Mouse (Mus musculus) limb, embryonic 11.5 days (tissue): ENCODE data around the gene Slc25a19. TPM values are rescaled to one million over a fixed set of nuclear protein-coding genes. Genes with fewer than 3 reads are reported as not detected.

Experiments used
- ATAC-seq: fragments of 200-750 bp; cut with Nextera tagmentation; 2 replicates; pipeline ENCODE4 v1.8.0; 2017; ENCODE audit warnings: low read depth; ENCODE audit not compliant: insufficient number of reproducible peaks, low FRiP score, low TSS enrichment
- DNase-seq: peaks from one replicate; pipeline ENCODE4 v3.0.0-alpha.2; 2015; ENCODE audit warnings: low spot score
- H3K27ac ChIP-seq: fragments of 300-500 bp; sonication (generic); replicated peaks from 2 replicates; pipeline ENCODE4 v1.5.1; 2014; ENCODE audit warnings: low read depth, mild to moderate bottlenecking, low read length
- H3K27me3 ChIP-seq: fragments of 300-500 bp; sonication (generic); 2 replicates; pipeline ENCODE4 v1.6.1; 2014; ENCODE audit warnings: mild to moderate bottlenecking, low read length, mixed read lengths; ENCODE audit not compliant: control insufficient read depth, insufficient read depth
- H3K36me3 ChIP-seq: fragments of 300-500 bp; sonication (generic); 2 replicates; pipeline ENCODE4 v1.6.1; 2014; ENCODE audit warnings: mild to moderate bottlenecking, low read length, moderate library complexity, mixed read lengths; ENCODE audit not compliant: control insufficient read depth, insufficient read depth
- H3K4me1 ChIP-seq: fragments of 300-500 bp; sonication (generic); 2 replicates; pipeline ENCODE4 v1.6.1; 2014; ENCODE audit warnings: low read length, mixed read lengths; ENCODE audit not compliant: control insufficient read depth, insufficient read depth
- H3K4me2 ChIP-seq: fragments of 300-500 bp; sonication (generic); 2 replicates; pipeline ENCODE4 v1.6.1; 2014; ENCODE audit warnings: low read depth, mild to moderate bottlenecking, moderate library complexity; ENCODE audit not compliant: severe bottlenecking
- H3K4me3 ChIP-seq: fragments of 300-500 bp; sonication (generic); 2 replicates; pipeline ENCODE4 v1.5.1; 2014; ENCODE audit warnings: low read depth, low read length
- H3K9ac ChIP-seq: fragments of 300-500 bp; sonication (generic); 2 replicates; pipeline ENCODE4 v1.6.1; 2014; ENCODE audit warnings: mild to moderate bottlenecking, low read length
- H3K9me3 ChIP-seq: fragments of 300-500 bp; sonication (generic); 2 replicates; pipeline ENCODE4 v1.6.1; 2016; ENCODE audit warnings: low read length; ENCODE audit not compliant: control insufficient read depth
- WGBS: fragments of 180-500 bp; shearing (Covaris S2); extraction: QIAGEN DNeasy Blood & Tissue Kit; methylation state at CpG from one replicate; pipeline ENCODE4 v1.1.7; 2014; 5-methylcytosine and 5-hydroxymethylcytosine counted together
- polyA plus RNA-seq: library from polyadenylated mRNA; unstranded; fragments of >200 nt; fragmentation: Nextera tagmentation; extraction: Ambion mirVana; gene quantifications from 2 replicates; pipeline ENCODE4 v1.2.1, GENCODE M21; 2014

Gene Slc25a19
- polyA plus RNA-seq, 1 experiment from 2014 or later = 30.3 TPM

GRCm38 (mm10) chr11:115604304-115604696, 23.8 kb downstream of the Slc25a19 start:
- peaks cover 15% of the 10 kb centered on the region; the same call in 1 of the 2 replicates for H3K4me1 ChIP-seq
- under 1% methylated on average over 26 of the region's 26 CpGs for WGBS
- H3K36me3 ChIP-seq = peaks cover 25% of the 10 kb centered on the region

GRCm38 (mm10) chr11:115603476-115604303, 24.4 kb downstream of the Slc25a19 start, which contains the start of the genes Mrps7 and Gga3:
Gene Mrps7, plus strand, starts transcription at chr11:115603925.
Gene Gga3, minus strand, starts transcription at chr11:115604051.
- H3K27me3 ChIP-seq = no peaks in the 10 kb centered on the region
- WGBS = under 1% methylated on average over 80 of the region's 93 CpGs
- peaks cover 15% of the 10 kb centered on the region; the same call in 1 of the 2 replicates for H3K4me1 ChIP-seq
- DNase-seq (peak; percentile 88), ATAC-seq (peak; percentile 92)
- H3K27ac ChIP-seq = peak within 1 kb of the TSS; percentile 63
- H3K4me2 ChIP-seq = peak within 1 kb of the TSS; percentile 92
- H3K36me3 ChIP-seq = peaks cover 20% of the 10 kb centered on the region
- H3K9ac ChIP-seq = peak within 1 kb of the TSS; percentile 96
- H3K9me3 ChIP-seq = no peaks in the 10 kb centered on the region
- H3K4me3 ChIP-seq = peak within 1 kb of the TSS; percentile 100

More at GRCm38 (mm10) chr11:115604304-115604696, 23.8 kb downstream of the Slc25a19 start:
- Histone ChIP-seq H3K4me3 (peak overlapping the region; percentile 100), H3K9ac (peak overlapping the region; percentile 96), H3K27ac (peak overlapping the region; percentile 63; the same call in 1 of the 2 replicates), H3K4me2 (peak overlapping the region; percentile 92), H3K9me3 (no peaks in the 10 kb centered on the region), H3K27me3 (no peaks in the 10 kb centered on the region)
- DNase-seq (no peak), ATAC-seq (peak; percentile 10; the same call in 1 of the 2 replicates)

GRCm38 (mm10) chr11:115603128-115603475, 25.0 kb downstream of the Slc25a19 start:
- peaks cover 15% of the 10 kb centered on the region for H3K36me3 ChIP-seq
- DNase-seq (no peak), ATAC-seq (no peak)
- H3K9ac ChIP-seq = peak overlapping the region; percentile 96
- H3K4me2 ChIP-seq = peak overlapping the region; percentile 92
- H3K27ac ChIP-seq = no peak overlapping the region
- no peaks in the 10 kb centered on the region for H3K9me3 ChIP-seq
- no peaks in the 10 kb centered on the region for H3K27me3 ChIP-seq
- 6% methylated on average over 15 of the region's 15 CpGs for WGBS
- H3K4me3 ChIP-seq = peak overlapping the region; percentile 100
- H3K4me1 ChIP-seq = peaks cover 15% of the 10 kb centered on the region; the same call in 1 of the 2 replicates

- ATAC-seq = no peak
- no peak for DNase-seq
- Histone ChIP-seq H3K4me2 (no peak overlapping the region), H3K36me3 (peaks cover 3% of the 10 kb centered on the region; the same call in 1 of the 2 replicates), H3K9me3 (no peaks in the 10 kb centered on the region), H3K27ac (no peak overlapping the region), H3K4me1 (peaks cover 15% of the 10 kb centered on the region; the same call in 1 of the 2 replicates), H3K4me3 (no peak overlapping the region), H3K9ac (no peak overlapping the region), H3K27me3 (no peaks in the 10 kb centered on the region)
- 94% methylated on average over 4 of the region's 4 CpGs for WGBS
These were observed 26.9 kb downstream of the Slc25a19 start for GRCm38 (mm10) chr11:115601174-115601573.

GRCm38 (mm10) chr11:115600743-115601142, 27.4 kb downstream of the Slc25a19 start:
- no peaks in the 10 kb centered on the region for H3K27me3 ChIP-seq
- H3K9ac ChIP-seq = no peak overlapping the region
- H3K27ac ChIP-seq = no peak overlapping the region
- H3K4me3 ChIP-seq = no peak overlapping the region
- over 99% methylated on average over 15 of the region's 15 CpGs for WGBS
- DNase-seq (no peak), ATAC-seq (no peak)
- peaks cover 15% of the 10 kb centered on the region; the same call in 1 of the 2 replicates for H3K4me1 ChIP-seq
- H3K36me3 ChIP-seq = peaks cover 5% of the 10 kb centered on the region; the same call in 1 of the 2 replicates
- no peak overlapping the region for H3K4me2 ChIP-seq
- no peaks in the 10 kb centered on the region for H3K9me3 ChIP-seq

- 96% methylated on average over 7 of the region's 7 CpGs for WGBS
- Histone ChIP-seq H3K4me1 (peaks cover 11% of the 10 kb centered on the region; the same call in 1 of the 2 replicates), H3K4me3 (no peak overlapping the region), H3K27ac (no peak overlapping the region), H3K36me3 (peaks cover 6% of the 10 kb centered on the region; the same call in 1 of the 2 replicates), H3K4me2 (no peak overlapping the region), H3K9me3 (no peaks in the 10 kb centered on the region), H3K27me3 (no peaks in the 10 kb centered on the region), H3K9ac (no peak overlapping the region)
- ATAC-seq (no peak), DNase-seq (no peak)
These were observed 28.4 kb downstream of the Slc25a19 start for GRCm38 (mm10) chr11:115599722-115600121.

GRCm38 (mm10) chr11:115598309-115598708, 29.8 kb downstream of the Slc25a19 start:
- 96% methylated on average over 4 of the region's 4 CpGs for WGBS
- H3K4me1 ChIP-seq = peaks cover 8% of the 10 kb centered on the region; the same call in 1 of the 2 replicates
- no peaks in the 10 kb centered on the region for H3K9me3 ChIP-seq
- no peak overlapping the region for H3K27ac ChIP-seq
- ATAC-seq (no peak), DNase-seq (no peak)
- no peak overlapping the region for H3K4me2 ChIP-seq
- no peak overlapping the region for H3K9ac ChIP-seq
- no peaks in the 10 kb centered on the region for H3K27me3 ChIP-seq
- H3K36me3 ChIP-seq = peaks cover 13% of the 10 kb centered on the region
- no peak overlapping the region for H3K4me3 ChIP-seq

GRCm38 (mm10) chr11:115595209-115595608, 32.9 kb downstream of the Slc25a19 start:
- H3K4me1 ChIP-seq = no peaks in the 10 kb centered on the region
- H3K9me3 ChIP-seq = no peaks in the 10 kb centered on the region
- ATAC-seq (no peak), DNase-seq (no peak)
- H3K27ac ChIP-seq = no peak overlapping the region
- peaks cover 26% of the 10 kb centered on the region for H3K36me3 ChIP-seq
- no peak overlapping the region for H3K4me3 ChIP-seq
- H3K4me2 ChIP-seq = no peak overlapping the region
- WGBS = 93% methylated on average over 3 of the region's 3 CpGs
- no peaks in the 10 kb centered on the region for H3K27me3 ChIP-seq
- H3K9ac ChIP-seq = no peak overlapping the region
